Mouse (Mus musculus) midbrain, embryonic 14.5 days (tissue): ENCODE measurements around the gene Ovol1. TPM values are rescaled to one million over a fixed set of nuclear protein-coding genes. Genes with fewer than 3 reads are reported as not detected.
A peak's percentile ranks its signal among the peaks of the same experiment; 100 is the strongest.

Experiments
- ATAC-seq: fragments of 200-750 bp; cut with Nextera tagmentation; 2 replicates; pipeline ENCODE4 v1.8.0; 2017; ENCODE audit warnings: moderate number of reproducible peaks, moderate library complexity; ENCODE audit not compliant: low FRiP score, low TSS enrichment
- DNase-seq: peaks from one replicate; pipeline ENCODE4 v3.0.0-alpha.2; 2015
- H3K27ac ChIP-seq: fragments of 300-500 bp; sonication (generic); replicated peaks from 2 replicates; pipeline ENCODE4 v1.5.1; 2014; ENCODE audit warnings: mild to moderate bottlenecking, low read depth, low read length, moderate library complexity
- H3K27me3 ChIP-seq: fragments of 300-500 bp; sonication (generic); 2 replicates; pipeline ENCODE4 v1.6.1; 2014; ENCODE audit warnings: low read length, control low read depth, mixed read lengths; ENCODE audit not compliant: control insufficient read depth, insufficient read depth
- H3K36me3 ChIP-seq: fragments of 300-500 bp; sonication (generic); 2 replicates; pipeline ENCODE4 v1.6.1; 2014; ENCODE audit warnings: low read length, control low read depth; ENCODE audit not compliant: control insufficient read depth, insufficient read depth
- H3K4me1 ChIP-seq: fragments of 300-500 bp; sonication (generic); 2 replicates; pipeline ENCODE4 v1.6.1; 2014; ENCODE audit warnings: mild to moderate bottlenecking, antibody characterized with exemption, low read length, control low read depth; ENCODE audit not compliant: control insufficient read depth, insufficient read depth
- H3K4me2 ChIP-seq: fragments of 300-500 bp; sonication (generic); 2 replicates; pipeline ENCODE4 v1.6.1; 2014; ENCODE audit warnings: mild to moderate bottlenecking, low read length, moderate library complexity
- H3K4me3 ChIP-seq: fragments of 300-500 bp; sonication (generic); replicated peaks from 2 replicates; pipeline ENCODE4 v1.5.1; 2014; ENCODE audit warnings: low read depth, low read length
- H3K9ac ChIP-seq: fragments of 300-500 bp; sonication (generic); replicated peaks from 2 replicates; pipeline ENCODE4 v1.6.1; 2014; ENCODE audit warnings: mild to moderate bottlenecking, low read length, moderate library complexity
- H3K9me3 ChIP-seq: fragments of 300-500 bp; sonication (generic); 2 replicates; pipeline ENCODE4 v1.6.1; 2016; ENCODE audit warnings: low read length, control low read depth, mixed read lengths; ENCODE audit not compliant: control insufficient read depth
- WGBS: fragments of 180-500 bp; shearing (Covaris S2); extraction: QIAGEN DNeasy Blood & Tissue Kit; methylation state at CpG from one replicate; pipeline ENCODE4 v1.1.7; 2014; 5-methylcytosine and 5-hydroxymethylcytosine counted together
- polyA plus RNA-seq: library from polyadenylated mRNA; unstranded; fragments of >200 nt; fragmentation: Nextera tagmentation; extraction: Ambion mirVana; gene quantifications from 2 replicates; pipeline ENCODE4 v1.2.1, GENCODE M21; 2014

Gene Ovol1
- polyA plus RNA-seq, 1 experiment from 2014 or later = not detected

- Histone ChIP-seq H3K4me1 (peaks cover 10% of the 10 kb centered on the region), H3K9ac (peak within 1 kb of the TSS; percentile 80), H3K4me2 (peak within 1 kb of the TSS; percentile 92), H3K27ac (peak within 1 kb of the TSS; percentile 84), H3K36me3 (peaks cover 41% of the 10 kb centered on the region), H3K27me3 (no peaks in the 10 kb centered on the region), H3K4me3 (peak within 1 kb of the TSS; percentile 74), H3K9me3 (no peaks in the 10 kb centered on the region)
- under 1% methylated on average over 64 of the region's 64 CpGs for WGBS
- ATAC-seq (peak; percentile 84), DNase-seq (peak; percentile 93)
These were observed 41.5 kb upstream of the Ovol1 start, which contains the start of gene Rnaseh2c for GRCm38 (mm10) chr19:5601752-5602541. TSS of gene Rnaseh2c (plus strand) at chr19:5601873.

- DNase-seq (no peak), ATAC-seq (no peak)
- no peak overlapping the region for H3K4me3 ChIP-seq
- H3K9ac ChIP-seq = no peak overlapping the region
- H3K27ac ChIP-seq = no peak overlapping the region
- 78% methylated on average over 4 of the region's 4 CpGs for WGBS
- no peaks in the 10 kb centered on the region for H3K27me3 ChIP-seq
- H3K4me1 ChIP-seq = peaks cover 10% of the 10 kb centered on the region
- no peak overlapping the region for H3K4me2 ChIP-seq
- H3K36me3 ChIP-seq = peaks cover 14% of the 10 kb centered on the region
- H3K9me3 ChIP-seq = no peaks in the 10 kb centered on the region
These were observed 38.8 kb upstream of the Ovol1 start for GRCm38 (mm10) chr19:5599224-5599623.

GRCm38 (mm10) chr19:5591888-5592287 lies 31.4 kb upstream of the Ovol1 start:
- Histone ChIP-seq H3K9ac (no peak overlapping the region), H3K4me2 (no peak overlapping the region), H3K27ac (no peak overlapping the region), H3K4me1 (no peaks in the 10 kb centered on the region), H3K27me3 (no peaks in the 10 kb centered on the region), H3K4me3 (no peak overlapping the region), H3K9me3 (no peaks in the 10 kb centered on the region), H3K36me3 (no peaks in the 10 kb centered on the region)
- 92% methylated on average over 6 of the region's 6 CpGs for WGBS
- no peak for ATAC-seq
- no peak for DNase-seq

- Histone ChIP-seq H3K4me1 (no peaks in the 10 kb centered on the region), H3K4me2 (no peak overlapping the region), H3K27ac (no peak overlapping the region), H3K9ac (no peak overlapping the region), H3K36me3 (no peaks in the 10 kb centered on the region), H3K9me3 (no peaks in the 10 kb centered on the region), H3K27me3 (no peaks in the 10 kb centered on the region), H3K4me3 (no peak overlapping the region)
- WGBS = 75% methylated on average over 9 of the region's 9 CpGs
- ATAC-seq (no peak), DNase-seq (no peak)
These were observed 28.7 kb upstream of the Ovol1 start for GRCm38 (mm10) chr19:5589159-5589558.

- Histone ChIP-seq H3K4me1 (no peaks in the 10 kb centered on the region), H3K4me2 (no peak overlapping the region), H3K9ac (no peak overlapping the region), H3K4me3 (no peak overlapping the region), H3K27ac (no peak overlapping the region), H3K9me3 (no peaks in the 10 kb centered on the region), H3K27me3 (no peaks in the 10 kb centered on the region), H3K36me3 (no peaks in the 10 kb centered on the region)
- no peak for DNase-seq
- ATAC-seq = no peak
- 88% methylated on average over 2 of the region's 2 CpGs for WGBS
These were observed 21.5 kb upstream of the Ovol1 start for GRCm38 (mm10) chr19:5581995-5582394.

GRCm38 (mm10) chr19:5580776-5581175 lies 20.3 kb upstream of the Ovol1 start:
- no peaks in the 10 kb centered on the region for H3K27me3 ChIP-seq
- DNase-seq = no peak
- no peak overlapping the region for H3K9ac ChIP-seq
- no peaks in the 10 kb centered on the region for H3K9me3 ChIP-seq
- no peak overlapping the region for H3K4me3 ChIP-seq
- no peaks in the 10 kb centered on the region for H3K36me3 ChIP-seq
- H3K4me2 ChIP-seq = no peak overlapping the region
- 88% methylated on average over 6 of the region's 6 CpGs for WGBS
- no peaks in the 10 kb centered on the region for H3K4me1 ChIP-seq
- H3K27ac ChIP-seq = no peak overlapping the region
- ATAC-seq = no peak

- no peak for ATAC-seq
- Histone ChIP-seq H3K4me3 (no peak overlapping the region), H3K4me2 (no peak overlapping the region), H3K9ac (no peak overlapping the region), H3K4me1 (no peaks in the 10 kb centered on the region), H3K9me3 (no peaks in the 10 kb centered on the region), H3K27ac (no peak overlapping the region), H3K27me3 (no peaks in the 10 kb centered on the region), H3K36me3 (no peaks in the 10 kb centered on the region)
- WGBS = 72% methylated on average over 4 of the region's 4 CpGs
- no peak for DNase-seq
These were observed 19.5 kb upstream of the Ovol1 start for GRCm38 (mm10) chr19:5579971-5580370.

- Histone ChIP-seq H3K4me1 (no peaks in the 10 kb centered on the region), H3K27me3 (no peaks in the 10 kb centered on the region), H3K27ac (no peak overlapping the region), H3K9ac (no peak overlapping the region), H3K9me3 (no peaks in the 10 kb centered on the region), H3K4me3 (no peak overlapping the region), H3K4me2 (no peak overlapping the region), H3K36me3 (peaks cover 4% of the 10 kb centered on the region; the same call in 1 of the 2 replicates)
- 96% methylated on average over 1 of the region's 1 CpGs for WGBS
- no peak for DNase-seq
- ATAC-seq = no peak
These were observed 14.9 kb upstream of the Ovol1 start for GRCm38 (mm10) chr19:5575336-5575735.
